Mouse (Mus musculus): ENCODE results near the gene Baz1b. TPM values are rescaled to one million over a fixed set of nuclear protein-coding genes. Genes with fewer than 3 reads are reported as not detected.

The Baz1b gene
- polyA plus RNA-seq, 1 experiment from 2014 or later = 49.3 TPM

DNA sequence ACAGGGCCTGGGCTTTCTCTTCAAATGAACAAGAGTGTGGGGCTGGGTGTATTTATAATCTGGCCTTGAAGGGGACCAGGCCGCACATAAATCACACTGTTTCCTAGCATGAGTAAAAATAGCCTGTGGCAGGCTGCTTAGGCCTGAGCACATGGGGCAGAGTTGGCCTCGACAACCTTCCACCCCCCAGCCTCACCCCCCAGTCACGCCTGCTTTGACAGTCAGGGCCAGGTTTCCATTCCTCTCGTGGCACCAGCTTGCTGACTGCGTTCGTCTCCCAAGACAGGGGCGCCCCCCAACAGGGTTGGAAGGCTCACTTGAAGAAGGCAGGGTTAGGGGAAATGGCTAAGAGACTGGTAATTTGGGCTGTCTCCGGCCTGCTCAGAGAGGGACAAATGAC, 82.4 kb downstream of the Baz1b start:
- Histone ChIP-seq H3K4me1 (peaks cover 26% of the 10 kb centered on the region), H3K27me3 (ENCODE audit: low read depth, poor library complexity, severe bottlenecking) (peaks cover 2% of the 10 kb centered on the region), H3K4me3 (no peak overlapping the region), H3K9me3 (replicated peaks) (no peaks in the 10 kb centered on the region), H3K36me3 (no peaks in the 10 kb centered on the region), H3K27ac (replicated peaks) (0 out of 2 replicates have a peak overlapping the region, but pooled peaks have one; percentile 64)
- no peak for DNase-seq (ENCODE audit: low spot score)
- WGBS = 88% methylated on average over 8 of the region's 8 CpGs

- H3K4me1 ChIP-seq = peaks cover 31% of the 10 kb centered on the region
- 84% methylated on average over 4 of the region's 4 CpGs for WGBS
- H3K27me3 ChIP-seq (ENCODE audit: low read depth, poor library complexity, severe bottlenecking) = peaks cover 11% of the 10 kb centered on the region
- H3K4me3 ChIP-seq = no peak overlapping the region
- H3K9me3 ChIP-seq (replicated peaks) = no peaks in the 10 kb centered on the region
- no peak overlapping the region for H3K27ac ChIP-seq (replicated peaks)
- DNase-seq (ENCODE audit: low spot score) = no peak
- no peaks in the 10 kb centered on the region for H3K36me3 ChIP-seq
Observed at GRCm38 (mm10) chr5:135270361-135270760, 83.3 kb downstream of the Baz1b start.

DNA sequence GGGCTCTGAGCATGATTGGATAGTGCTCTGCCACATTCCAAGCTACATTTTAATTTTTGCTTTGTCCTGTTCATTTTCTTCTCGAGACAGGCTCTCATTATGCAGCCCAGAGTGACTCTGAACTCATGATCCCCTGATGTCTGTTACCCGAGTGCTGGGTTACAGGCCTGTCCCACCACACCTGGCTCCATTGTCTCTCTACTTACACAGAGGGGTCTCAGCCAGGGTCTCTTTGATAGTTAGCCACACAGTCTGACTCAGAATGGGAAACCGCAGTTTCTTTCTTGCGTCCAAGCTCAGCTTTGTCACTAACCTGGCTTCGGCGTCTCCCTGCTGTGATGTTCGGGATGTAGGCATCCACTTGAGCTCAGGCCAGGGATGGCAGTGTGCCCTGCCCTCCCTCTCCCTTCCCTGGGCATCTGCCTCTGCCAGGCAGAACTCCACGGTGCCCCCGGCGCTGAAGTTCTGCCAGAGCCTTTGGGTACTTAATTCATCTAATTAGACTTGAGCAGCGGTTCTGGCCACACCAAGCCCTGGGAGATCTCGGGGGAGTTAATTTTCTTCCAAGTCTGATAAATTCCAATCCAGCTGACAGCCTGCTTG, 84.6 kb downstream of the Baz1b start:
- Histone ChIP-seq H3K9me3 (replicated peaks) (no peaks in the 10 kb centered on the region), H3K27ac (replicated peaks) (peak overlapping the region; percentile 63), H3K4me3 (no peak overlapping the region), H3K27me3 (ENCODE audit: low read depth, poor library complexity, severe bottlenecking) (peaks cover 24% of the 10 kb centered on the region), H3K36me3 (no peaks in the 10 kb centered on the region), H3K4me1 (peaks cover 37% of the 10 kb centered on the region)
- DNase-seq (ENCODE audit: low spot score) = no peak
- WGBS = 66% methylated on average over 12 of the region's 12 CpGs

DNA sequence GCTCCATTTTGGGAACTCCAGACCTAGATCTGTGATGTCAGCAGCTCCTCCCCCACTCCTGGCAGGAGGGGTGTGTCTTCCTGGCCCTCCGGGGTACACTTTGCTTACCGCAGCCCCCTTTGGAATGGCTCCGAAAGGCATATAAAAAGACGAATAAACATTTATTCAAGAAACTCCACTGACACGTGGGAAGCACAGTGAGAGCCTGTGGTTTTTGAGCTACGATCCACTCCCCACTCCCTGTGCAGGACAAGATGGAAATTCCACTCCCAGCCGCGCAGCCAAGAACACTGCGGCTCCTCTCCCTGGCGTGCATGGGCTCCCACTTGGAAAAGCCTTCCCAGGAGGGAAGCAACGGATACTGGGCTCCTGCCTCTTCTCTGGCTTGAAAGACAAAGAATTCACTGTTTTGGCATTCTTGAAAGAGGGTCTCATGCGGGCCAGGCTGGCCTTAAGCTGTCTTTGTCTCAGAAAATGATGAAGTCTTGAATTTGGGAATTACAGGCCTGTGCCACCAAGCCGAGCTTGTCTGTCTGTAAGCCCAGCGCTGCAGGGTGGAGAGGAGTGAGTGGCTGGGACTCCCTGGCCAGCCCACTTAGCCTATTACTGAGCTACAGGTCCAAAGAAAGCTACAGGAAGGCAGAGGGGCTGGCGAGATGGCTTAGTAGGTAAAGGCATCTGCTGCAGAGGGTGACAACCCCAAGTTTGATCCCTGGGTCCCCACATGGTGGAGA, 87.8 kb downstream of the Baz1b start:
- Histone ChIP-seq H3K9me3 (replicated peaks) (no peaks in the 10 kb centered on the region), H3K27ac (replicated peaks) (peak overlapping the region; percentile 81), H3K36me3 (no peaks in the 10 kb centered on the region), H3K4me3 (peak overlapping the region; percentile 39), H3K4me1 (peaks cover 41% of the 10 kb centered on the region), H3K27me3 (ENCODE audit: low read depth, poor library complexity, severe bottlenecking) (peaks cover 34% of the 10 kb centered on the region)
- peak; percentile 46 for DNase-seq (ENCODE audit: low spot score)
- 12% methylated on average over 15 of the region's 15 CpGs for WGBS

- Histone ChIP-seq H3K27me3 (ENCODE audit: low read depth, poor library complexity, severe bottlenecking) (peaks cover 34% of the 10 kb centered on the region), H3K9me3 (replicated peaks) (no peaks in the 10 kb centered on the region), H3K4me1 (peaks cover 40% of the 10 kb centered on the region), H3K36me3 (no peaks in the 10 kb centered on the region), H3K27ac (replicated peaks) (peak overlapping the region; percentile 82), H3K4me3 (peak overlapping the region; percentile 44)
- 5% methylated on average over 36 of the region's 36 CpGs for WGBS
- DNase-seq (ENCODE audit: low spot score) = peak; percentile 51
Observed at GRCm38 (mm10) chr5:135276597-135276996, 89.5 kb downstream of the Baz1b start.

GRCm38 (mm10) chr5:135280226-135280625, 93.2 kb downstream of the Baz1b start:
- Histone ChIP-seq H3K9me3 (replicated peaks) (no peaks in the 10 kb centered on the region), H3K27me3 (ENCODE audit: low read depth, poor library complexity, severe bottlenecking) (peaks cover 25% of the 10 kb centered on the region), H3K36me3 (no peaks in the 10 kb centered on the region), H3K4me1 (peaks cover 16% of the 10 kb centered on the region), H3K4me3 (no peak overlapping the region), H3K27ac (replicated peaks) (no peak overlapping the region)
- 81% methylated on average over 9 of the region's 9 CpGs for WGBS
- DNase-seq (ENCODE audit: low spot score) = no peak

DNA sequence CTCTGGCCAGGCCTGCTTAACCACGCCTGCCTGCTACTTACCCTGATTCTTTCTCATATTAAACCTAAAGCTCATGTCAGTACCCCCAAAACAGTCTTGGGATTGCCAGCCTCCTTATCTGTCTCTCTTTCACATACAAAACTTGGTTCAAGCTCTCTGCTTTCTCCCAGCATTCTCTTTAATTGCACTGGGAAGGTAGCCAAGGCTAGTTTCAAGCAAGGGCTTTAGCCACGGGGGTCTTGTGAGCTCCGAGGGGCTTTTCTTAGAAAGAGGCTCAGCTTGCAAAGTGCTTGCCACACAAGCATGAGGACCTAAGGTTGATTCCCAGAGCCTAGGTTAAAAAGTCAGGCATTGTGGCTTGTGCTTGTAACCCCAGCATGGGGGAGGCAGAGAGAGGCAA, 98.1 kb downstream of the Baz1b start:
- no peaks in the 10 kb centered on the region for H3K9me3 ChIP-seq (replicated peaks)
- H3K27me3 ChIP-seq (ENCODE audit: low read depth, poor library complexity, severe bottlenecking) = no peaks in the 10 kb centered on the region
- no peaks in the 10 kb centered on the region for H3K36me3 ChIP-seq
- peak overlapping the region; percentile 2; the same call in 1 of the 2 replicates for H3K27ac ChIP-seq (replicated peaks)
- no peak for DNase-seq (ENCODE audit: low spot score)
- peaks cover 4% of the 10 kb centered on the region; the same call in 1 of the 2 replicates for H3K4me1 ChIP-seq
- no peak overlapping the region for H3K4me3 ChIP-seq
- 75% methylated on average over 3 of the region's 3 CpGs for WGBS

GRCm38 (mm10) chr5:135286185-135286584, 99.1 kb downstream of the Baz1b start:
- Histone ChIP-seq H3K4me3 (no peak overlapping the region), H3K36me3 (no peaks in the 10 kb centered on the region), H3K27ac (replicated peaks) (peak overlapping the region; percentile 4), H3K9me3 (replicated peaks) (no peaks in the 10 kb centered on the region), H3K4me1 (peaks cover 3% of the 10 kb centered on the region; the same call in 1 of the 2 replicates), H3K27me3 (ENCODE audit: low read depth, poor library complexity, severe bottlenecking) (no peaks in the 10 kb centered on the region)
- 1% methylated on average over 6 of the region's 6 CpGs for WGBS
- DNase-seq (ENCODE audit: low spot score) = peak; percentile 83

GRCm38 (mm10) chr5:135286926-135287325, 99.9 kb downstream of the Baz1b start:
- Histone ChIP-seq H3K36me3 (no peaks in the 10 kb centered on the region), H3K9me3 (replicated peaks) (no peaks in the 10 kb centered on the region), H3K27me3 (ENCODE audit: low read depth, poor library complexity, severe bottlenecking) (no peaks in the 10 kb centered on the region), H3K4me3 (no peak overlapping the region), H3K4me1 (peaks cover 4% of the 10 kb centered on the region; the same call in 1 of the 2 replicates), H3K27ac (replicated peaks) (no peak overlapping the region)
- WGBS = 79% methylated on average over 5 of the region's 5 CpGs
- no peak for DNase-seq (ENCODE audit: low spot score)

DNA sequence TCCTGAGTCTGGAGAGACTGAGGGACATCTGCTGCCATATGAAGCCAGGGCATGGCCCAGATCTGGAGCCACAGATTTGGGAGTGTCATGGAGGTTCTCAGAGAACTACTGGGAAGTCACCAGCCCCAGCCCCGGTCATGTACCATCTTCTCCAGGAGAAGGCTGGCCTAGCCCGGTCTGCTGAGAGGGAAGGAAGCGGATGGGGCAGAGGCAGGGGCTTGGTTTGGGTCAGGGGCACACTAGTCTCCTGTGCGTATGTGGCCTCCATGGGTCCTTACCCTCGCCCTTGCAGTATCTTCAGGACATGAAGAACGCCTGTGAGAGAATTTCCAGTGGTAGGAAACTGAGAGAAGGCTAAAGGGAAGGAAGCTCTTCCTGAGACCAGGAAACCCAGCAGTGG, 103.6 kb downstream of the Baz1b start:
- no peaks in the 10 kb centered on the region for H3K9me3 ChIP-seq (replicated peaks)
- no peaks in the 10 kb centered on the region for H3K36me3 ChIP-seq
- WGBS = 85% methylated on average over 6 of the region's 6 CpGs
- H3K27me3 ChIP-seq (ENCODE audit: low read depth, poor library complexity, severe bottlenecking) = no peaks in the 10 kb centered on the region
- H3K27ac ChIP-seq (replicated peaks) = 0 out of 2 replicates have a peak overlapping the region, but pooled peaks have one; percentile 20
- H3K4me3 ChIP-seq = no peak overlapping the region
- DNase-seq (ENCODE audit: low spot score) = no peak
- H3K4me1 ChIP-seq = peaks cover 4% of the 10 kb centered on the region; the same call in 1 of the 2 replicates

DNA sequence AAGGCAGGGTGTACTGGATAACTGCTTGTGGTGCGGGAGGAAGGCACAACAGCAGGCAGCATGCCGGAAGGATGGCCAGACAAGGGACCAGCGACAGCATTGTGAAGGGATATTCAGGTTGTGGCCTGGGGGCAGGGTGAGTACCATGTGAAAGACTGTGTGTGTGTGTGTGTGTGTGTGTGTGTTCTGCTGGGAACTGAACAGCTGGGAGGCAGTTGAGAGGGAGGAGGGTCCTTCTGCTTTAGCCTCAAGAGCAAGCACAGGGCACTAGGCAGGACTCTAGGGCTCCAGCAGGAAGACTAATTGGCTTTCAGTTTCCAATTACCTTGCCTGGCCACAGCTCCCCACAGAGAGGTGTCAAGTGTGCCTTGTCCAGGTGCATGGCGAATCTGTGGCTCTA, 104.1 kb downstream of the Baz1b start:
- WGBS = 50% methylated on average over 4 of the region's 4 CpGs
- H3K36me3 ChIP-seq = no peaks in the 10 kb centered on the region
- no peak overlapping the region for H3K27ac ChIP-seq (replicated peaks)
- H3K27me3 ChIP-seq (ENCODE audit: low read depth, poor library complexity, severe bottlenecking) = no peaks in the 10 kb centered on the region
- DNase-seq (ENCODE audit: low spot score) = no peak
- H3K4me1 ChIP-seq = peaks cover 4% of the 10 kb centered on the region; the same call in 1 of the 2 replicates
- no peak overlapping the region for H3K4me3 ChIP-seq
- no peaks in the 10 kb centered on the region for H3K9me3 ChIP-seq (replicated peaks)

GRCm38 (mm10) chr5:135292001-135292400, 104.9 kb downstream of the Baz1b start:
- Histone ChIP-seq H3K4me3 (no peak overlapping the region), H3K27ac (replicated peaks) (no peak overlapping the region), H3K27me3 (ENCODE audit: low read depth, poor library complexity, severe bottlenecking) (no peaks in the 10 kb centered on the region), H3K4me1 (peaks cover 4% of the 10 kb centered on the region; the same call in 1 of the 2 replicates), H3K36me3 (no peaks in the 10 kb centered on the region), H3K9me3 (replicated peaks) (no peaks in the 10 kb centered on the region)
- DNase-seq (ENCODE audit: low spot score) = no peak
- WGBS = 89% methylated on average over 2 of the region's 2 CpGs

Measured in midbrain, embryonic 10.5 days (tissue).